Mouse (Mus musculus): Measurements from ENCODE around the gene Dnajc8.
"Not testable (repeated sequence)": the region's sequence is repeated elsewhere in the genome, so short reads cannot be mapped to it uniquely, and the experiment has no call there.

Gene Dnajc8

DNA sequence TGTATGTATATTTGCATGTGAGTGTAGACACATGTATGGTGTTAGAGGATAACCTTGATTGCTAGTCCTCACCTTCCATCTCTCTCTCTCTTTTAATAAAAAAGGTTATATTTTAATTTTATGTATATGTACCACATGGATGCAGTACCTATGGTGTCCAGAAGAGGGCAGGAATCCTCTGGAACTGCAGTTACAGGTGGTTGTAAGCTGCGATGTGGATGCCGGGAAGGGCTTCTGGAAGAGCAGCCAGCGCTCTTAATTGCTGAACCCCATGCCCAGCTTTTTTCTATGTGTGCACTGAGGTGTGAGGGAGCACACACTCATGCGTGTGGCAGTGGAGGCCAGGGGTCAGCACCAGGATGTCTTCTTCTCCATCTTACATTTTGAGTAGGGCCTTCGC is 33.8 kb downstream of the Dnajc8 start:
- DNase-seq: no peak

- DNase-seq: peak in 1 of 2 experiments; percentile 56
Observed at GRCm38 (mm10) chr4:132571190-132571589, 35.8 kb downstream of the Dnajc8 start.

DNA sequence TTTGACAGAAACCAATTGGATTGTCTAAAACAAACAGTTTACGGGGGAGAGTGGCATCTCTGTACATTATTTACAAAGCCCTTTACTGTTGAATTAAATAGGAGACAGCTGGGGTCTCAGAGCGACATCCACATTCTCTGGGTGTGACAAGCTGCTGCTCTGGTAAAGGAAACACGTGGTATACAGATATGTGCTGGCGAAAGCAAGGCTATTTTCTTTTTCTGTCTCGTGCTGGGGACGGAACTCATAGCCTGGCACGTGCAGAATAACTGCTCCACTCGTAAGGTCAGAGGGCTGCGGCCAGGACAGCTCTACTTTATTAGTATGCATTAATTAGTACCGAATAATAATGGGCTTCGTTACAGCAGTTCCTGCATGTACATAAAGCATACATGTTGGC is 38.0 kb downstream of the Dnajc8 start:
- peak in 1 of 2 experiments; percentile 20 for DNase-seq

GRCm38 (mm10) chr4:132574809-132575347 is 39.5 kb downstream of the Dnajc8 start:
- no peak for DNase-seq

- no peak for DNase-seq
Observed at GRCm38 (mm10) chr4:132583781-132584180, 48.4 kb downstream of the Dnajc8 start.

GRCm38 (mm10) chr4:132584975-132585374 is 49.6 kb downstream of the Dnajc8 start:
- DNase-seq: no peak

GRCm38 (mm10) chr4:132586282-132586681 is 50.9 kb downstream of the Dnajc8 start:
- no peak for DNase-seq

DNA sequence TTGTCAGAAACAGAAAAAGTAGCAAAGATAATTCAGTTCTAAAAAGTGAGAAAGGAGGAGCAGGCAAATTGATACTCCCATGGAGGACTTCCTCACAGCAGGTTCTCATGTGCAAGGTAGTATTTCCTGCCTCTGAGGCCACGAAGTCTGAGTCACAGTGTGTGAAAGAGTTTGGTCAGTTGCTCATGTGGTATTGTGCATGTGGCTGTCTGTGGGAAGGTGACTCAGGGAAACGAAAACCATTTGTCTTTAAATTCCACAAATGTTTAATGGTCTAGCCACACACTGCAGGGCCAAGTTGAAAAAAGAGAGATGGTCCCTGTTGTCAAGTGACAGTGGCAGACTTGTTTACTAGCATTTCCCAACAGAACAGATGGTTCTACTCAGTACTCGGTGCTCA is 53.2 kb downstream of the Dnajc8 start:
- DNase-seq: no peak

GRCm38 (mm10) chr4:132590642-132591041 is 55.3 kb downstream of the Dnajc8 start:
- no peak for DNase-seq

DNA sequence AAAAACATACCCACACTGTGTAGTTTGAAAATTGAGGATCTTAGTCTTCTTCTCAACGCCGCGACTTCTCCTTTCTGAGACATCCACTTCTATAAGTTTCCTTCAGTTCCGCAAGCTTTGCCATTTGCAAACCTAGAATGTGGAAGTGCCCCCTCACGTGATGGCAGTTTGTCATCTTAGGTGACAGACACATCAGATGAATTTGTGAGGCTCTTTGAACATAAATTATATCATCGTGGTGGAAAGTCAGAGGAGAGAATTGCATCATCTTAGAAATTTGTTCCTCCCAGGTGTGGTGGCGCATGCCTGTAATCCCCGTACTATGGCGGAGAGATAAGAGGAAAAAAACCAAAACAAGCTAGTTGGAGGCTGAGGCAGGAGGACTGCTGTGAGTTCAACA is 57.6 kb downstream of the Dnajc8 start:
- DNase-seq: peak in 1 of 2 experiments; percentile 50

- DNase-seq: no peak
Observed at GRCm38 (mm10) chr4:132594191-132594590, 58.8 kb downstream of the Dnajc8 start.

- no peak for DNase-seq
Observed at GRCm38 (mm10) chr4:132598861-132599260, 63.5 kb downstream of the Dnajc8 start.

GRCm38 (mm10) chr4:132599764-132600163 is 64.4 kb downstream of the Dnajc8 start:
- no peak for DNase-seq

DNA sequence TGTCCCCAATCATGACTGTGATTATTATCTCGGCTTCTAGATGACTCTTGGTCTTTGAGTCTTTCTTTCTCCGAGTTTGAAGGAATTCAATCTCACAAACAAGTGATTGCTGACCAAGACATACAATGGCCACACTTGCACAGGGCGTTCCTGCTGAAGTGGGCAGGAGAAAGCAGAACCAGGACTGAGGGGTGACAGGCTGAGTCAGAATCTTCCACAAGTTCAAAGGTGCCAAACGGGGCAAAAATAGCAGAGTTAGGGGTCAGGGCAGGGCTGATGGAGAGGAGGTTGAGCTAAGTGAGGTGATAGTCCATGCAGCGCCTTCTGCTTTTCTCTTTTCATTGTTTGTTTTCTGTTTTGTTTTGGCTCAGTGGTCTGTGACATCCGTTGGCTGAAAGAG is 65.1 kb downstream of the Dnajc8 start:
- no peak for DNase-seq

- not testable (repeated sequence) for DNase-seq
Observed at GRCm38 (mm10) chr4:132601242-132601641, 65.9 kb downstream of the Dnajc8 start.

Data from lung, postnatal 4 days (tissue).